Mouse (Mus musculus) limb, embryonic 14.5 days (tissue): Measurements from ENCODE around the gene Hic1. TPM values are rescaled to one million over a fixed set of nuclear protein-coding genes. Genes with fewer than 3 reads are reported as not detected.

Experiments used
- ATAC-seq: fragments of 200-750 bp; cut with Nextera tagmentation; 2 replicates; pipeline ENCODE4 v1.8.0; 2017; ENCODE audit warnings: low read depth, moderate number of reproducible peaks, moderate TSS enrichment; ENCODE audit not compliant: low FRiP score
- DNase-seq: peaks from one replicate; pipeline ENCODE4 v3.0.0-alpha.2; 2015; ENCODE audit warnings: low spot score
- H3K27ac ChIP-seq: fragments of 300-500 bp; sonication (generic); replicated peaks from 2 replicates; pipeline ENCODE4 v1.5.1; 2014; ENCODE audit warnings: low read depth, mild to moderate bottlenecking, low read length, moderate library complexity, mixed read lengths
- H3K27me3 ChIP-seq: fragments of 300-500 bp; sonication (generic); 2 replicates; pipeline ENCODE4 v1.6.1; 2014; ENCODE audit warnings: low read length, mixed read lengths; ENCODE audit not compliant: control insufficient read depth, insufficient read depth
- H3K36me3 ChIP-seq: fragments of 300-500 bp; sonication (generic); 2 replicates; pipeline ENCODE4 v1.6.1; 2014; ENCODE audit warnings: mild to moderate bottlenecking, low read length, moderate library complexity, mixed read lengths; ENCODE audit not compliant: control insufficient read depth, insufficient read depth
- H3K4me1 ChIP-seq: fragments of 300-500 bp; sonication (generic); 2 replicates; pipeline ENCODE4 v1.6.1; 2014; ENCODE audit warnings: antibody characterized with exemption, low read length, mixed read lengths; ENCODE audit not compliant: control insufficient read depth, insufficient read depth
- H3K4me2 ChIP-seq: fragments of 300-500 bp; sonication (generic); replicated peaks from 2 replicates; pipeline ENCODE4 v1.6.1; 2014; ENCODE audit warnings: low read depth, mild to moderate bottlenecking, low read length, moderate library complexity; ENCODE audit not compliant: severe bottlenecking
- H3K4me3 ChIP-seq: fragments of 300-500 bp; sonication (generic); replicated peaks from 2 replicates; pipeline ENCODE4 v1.5.1; 2014; ENCODE audit warnings: low read length
- H3K9ac ChIP-seq: fragments of 300-500 bp; sonication (generic); 2 replicates; pipeline ENCODE4 v1.6.1; 2014; ENCODE audit warnings: mild to moderate bottlenecking, low read depth, low read length, moderate library complexity; ENCODE audit not compliant: severe bottlenecking
- H3K9me3 ChIP-seq: fragments of 300-500 bp; sonication (generic); 2 replicates; pipeline ENCODE4 v1.6.1; 2016; ENCODE audit warnings: low read length; ENCODE audit not compliant: control insufficient read depth
- POLR2A ChIP-seq: fragments of 200-500 bp; IDR thresholded peaks from 2 replicates; pipeline ENCODE4 v1.8.0; 2012; ENCODE audit warnings: inconsistent platforms, mild to moderate bottlenecking, moderate library complexity, borderline replicate concordance; ENCODE audit not compliant: insufficient read depth, insufficient read length; ENCODE audit errors: extremely low read depth
- WGBS: fragments of 180-500 bp; shearing (Covaris S2); extraction: QIAGEN DNeasy Blood & Tissue Kit; methylation state at CpG from one replicate; pipeline ENCODE4 v1.1.7; 2014; 5-methylcytosine and 5-hydroxymethylcytosine counted together
- polyA plus RNA-seq, 2 experiments: library from polyadenylated mRNA; depleted of rRNA in 1 of 2; stranded (reverse) in 1 of 2; unstranded in 1 of 2; fragments of >200 nt; fragmentation: Nextera tagmentation in 1 of 2; extraction: Ambion mirVana in 1 of 2; gene quantifications; 2 replicates each; pipeline versions ENCODE4 v1.2.1 to v1.2.3; 2012 to 2014

Hic1 gene
- polyA plus RNA-seq, 2 experiments, result 21.4 to 90.8 TPM

- 71% methylated on average over 5 of the region's 5 CpGs for WGBS
These were observed 37.0 kb downstream of the Hic1 start for GRCm38 (mm10) chr11:75132278-75132677.

GRCm38 (mm10) chr11:75131300-75131699 lies 38.0 kb downstream of the Hic1 start:
- 66% methylated on average over 4 of the region's 4 CpGs for WGBS

More at GRCm38 (mm10) chr11:75132278-75132677, 37.0 kb downstream of the Hic1 start:
- ATAC-seq (no peak), DNase-seq (peak; percentile 20)
- no peak for TF ChIP-seq POLR2A
- H3K27me3 ChIP-seq, result no peaks in the 10 kb centered on the region
- no peaks in the 10 kb centered on the region for H3K9me3 ChIP-seq
- H3K27ac ChIP-seq, result no peak overlapping the region
- H3K9ac ChIP-seq, result no peak overlapping the region
- H3K4me3 ChIP-seq, result no peak overlapping the region
- H3K4me2 ChIP-seq, result no peak overlapping the region
- H3K4me1 ChIP-seq, result peaks cover 34% of the 10 kb centered on the region
- H3K36me3 ChIP-seq, result peaks cover 6% of the 10 kb centered on the region; the same call in 1 of the 2 replicates

GRCm38 (mm10) chr11:75129481-75129880 lies 39.8 kb downstream of the Hic1 start:
- no peak overlapping the region for H3K27ac ChIP-seq
- H3K9me3 ChIP-seq, result no peaks in the 10 kb centered on the region
- peaks cover 11% of the 10 kb centered on the region for H3K4me1 ChIP-seq
- 94% methylated on average over 6 of the region's 6 CpGs for WGBS
- DNase-seq (no peak), ATAC-seq (no peak)
- no peak overlapping the region for H3K9ac ChIP-seq
- H3K36me3 ChIP-seq, result 0 out of 2 replicates have a peak, but pooled peaks cover 3% of the 10 kb centered on the region
- H3K4me3 ChIP-seq, result no peak overlapping the region
- H3K27me3 ChIP-seq, result no peaks in the 10 kb centered on the region
- no peak overlapping the region for H3K4me2 ChIP-seq
- TF ChIP-seq POLR2A, result no peak

More at GRCm38 (mm10) chr11:75131300-75131699, 38.0 kb downstream of the Hic1 start:
- peaks cover 6% of the 10 kb centered on the region; the same call in 1 of the 2 replicates for H3K36me3 ChIP-seq
- DNase-seq (no peak), ATAC-seq (no peak)
- H3K27ac ChIP-seq, result no peak overlapping the region
- H3K4me3 ChIP-seq, result no peak overlapping the region
- H3K4me1 ChIP-seq, result peaks cover 24% of the 10 kb centered on the region
- no peaks in the 10 kb centered on the region for H3K9me3 ChIP-seq
- H3K9ac ChIP-seq, result no peak overlapping the region
- no peak for TF ChIP-seq POLR2A
- H3K27me3 ChIP-seq, result no peaks in the 10 kb centered on the region
- H3K4me2 ChIP-seq, result no peak overlapping the region

- DNase-seq (no peak), ATAC-seq (no peak)
- WGBS, result 80% methylated on average over 3 of the region's 3 CpGs
- H3K4me2 ChIP-seq, result no peak overlapping the region
- no peaks in the 10 kb centered on the region for H3K27me3 ChIP-seq
- 0 out of 2 replicates have a peak, but pooled peaks cover 3% of the 10 kb centered on the region for H3K36me3 ChIP-seq
- no peak overlapping the region for H3K27ac ChIP-seq
- H3K4me3 ChIP-seq, result no peak overlapping the region
- H3K9ac ChIP-seq, result no peak overlapping the region
- TF ChIP-seq POLR2A, result no peak
- H3K9me3 ChIP-seq, result no peaks in the 10 kb centered on the region
- no peaks in the 10 kb centered on the region for H3K4me1 ChIP-seq
These were observed 42.9 kb downstream of the Hic1 start for GRCm38 (mm10) chr11:75126384-75126783.

GRCm38 (mm10) chr11:75124406-75124805 lies 44.9 kb downstream of the Hic1 start:
- DNase-seq, result no peak
- Histone ChIP-seq H3K27me3 (no peaks in the 10 kb centered on the region), H3K9me3 (no peaks in the 10 kb centered on the region), H3K36me3 (0 out of 2 replicates have a peak, but pooled peaks cover 3% of the 10 kb centered on the region), H3K4me1 (0 out of 2 replicates have a peak, but pooled peaks cover 8% of the 10 kb centered on the region), H3K4me3 (no peak overlapping the region), H3K4me2 (no peak overlapping the region), H3K27ac (no peak overlapping the region), H3K9ac (no peak overlapping the region)
- ATAC-seq, result no peak
- 97% methylated on average over 2 of the region's 2 CpGs for WGBS
- no peak for TF ChIP-seq POLR2A

- Histone ChIP-seq H3K4me1 (peaks cover 11% of the 10 kb centered on the region), H3K36me3 (no peaks in the 10 kb centered on the region), H3K27ac (no peak overlapping the region), H3K4me3 (no peak overlapping the region), H3K9me3 (no peaks in the 10 kb centered on the region), H3K4me2 (no peak overlapping the region), H3K9ac (no peak overlapping the region), H3K27me3 (no peaks in the 10 kb centered on the region)
- TF ChIP-seq POLR2A, result no peak
- no peak for DNase-seq
- 58% methylated on average over 1 of the region's 1 CpGs for WGBS
- ATAC-seq, result no peak
These were observed 48.0 kb downstream of the Hic1 start for GRCm38 (mm10) chr11:75121348-75121747.
